Mouse (Mus musculus) liver, postnatal 0 days (tissue): ENCODE measurements at regions not wholly inside any gene's neighbourhood (a gene's known extent, or its start where the extent isn't known, plus 50 kb on each side); places are given as distances from the start of the nearest gene placed in this dataset.

ENCODE experiments used
- ATAC-seq: fragments of 200-750 bp; cut with Nextera tagmentation; 2 replicates; pipeline ENCODE4 v1.8.0; 2017; ENCODE audit warnings: mild to moderate bottlenecking, moderate library complexity
- DNase-seq: peaks from one replicate; pipeline ENCODE4 v3.0.0-alpha.2; 2016
- H3K27ac ChIP-seq: fragments of 300-500 bp; sonication (generic); 2 replicates; pipeline ENCODE4 v1.5.1; 2014; ENCODE audit warnings: antibody characterized with exemption, moderate library complexity, mild to moderate bottlenecking, low read depth
- H3K27me3 ChIP-seq: fragments of 300-500 bp; sonication (generic); 2 replicates; pipeline ENCODE4 v1.6.1; 2014; ENCODE audit warnings: low read length, control low read depth, mixed read lengths; ENCODE audit not compliant: insufficient read depth
- H3K36me3 ChIP-seq: fragments of 300-500 bp; sonication (generic); replicated peaks from 2 replicates; pipeline ENCODE4 v1.6.1; 2014; ENCODE audit warnings: mild to moderate bottlenecking, control low read depth, low read length, moderate library complexity, mixed read lengths; ENCODE audit not compliant: insufficient read depth
- H3K4me1 ChIP-seq: fragments of 300-500 bp; sonication (generic); 2 replicates; pipeline ENCODE4 v1.6.1; 2014; ENCODE audit warnings: antibody characterized with exemption, mild to moderate bottlenecking, control low read depth; ENCODE audit not compliant: insufficient read depth
- H3K4me2 ChIP-seq: fragments of 300-500 bp; sonication (generic); 2 replicates; pipeline ENCODE4 v1.6.1; 2014; ENCODE audit warnings: low read depth, mild to moderate bottlenecking, low read length, moderate library complexity, mixed read lengths
- H3K4me3 ChIP-seq: fragments of 300-500 bp; sonication (generic); 2 replicates; pipeline ENCODE4 v1.5.1; 2014; ENCODE audit warnings: low read depth, low read length
- H3K9ac ChIP-seq: fragments of 300-500 bp; sonication (generic); replicated peaks from 2 replicates; pipeline ENCODE4 v1.6.1; 2014; ENCODE audit warnings: mild to moderate bottlenecking, moderate library complexity
- H3K9me3 ChIP-seq: fragments of 300-500 bp; sonication (generic); 2 replicates; pipeline ENCODE4 v1.6.1; 2016; ENCODE audit warnings: mild to moderate bottlenecking, control low read depth, low read length, mixed read lengths
- CTCF ChIP-seq: sonication (generic); IDR thresholded peaks from 2 replicates; pipeline ENCODE4 v1.5.1; 2016; ENCODE audit warnings: antibody characterized with exemption, low read depth
- EP300 ChIP-seq: IDR thresholded peaks from 2 replicates; pipeline ENCODE4 v1.6.1; 2016; ENCODE audit warnings: antibody characterized with exemption, low read depth, mild to moderate bottlenecking
- WGBS: fragments of 180-500 bp; shearing (Covaris S2); extraction: QIAGEN DNeasy Blood & Tissue Kit; methylation state at CpG from one replicate; pipeline ENCODE4 v1.1.7; 2014; ENCODE audit not compliant: insufficient replicate concordance; 5-methylcytosine and 5-hydroxymethylcytosine counted together

DNA sequence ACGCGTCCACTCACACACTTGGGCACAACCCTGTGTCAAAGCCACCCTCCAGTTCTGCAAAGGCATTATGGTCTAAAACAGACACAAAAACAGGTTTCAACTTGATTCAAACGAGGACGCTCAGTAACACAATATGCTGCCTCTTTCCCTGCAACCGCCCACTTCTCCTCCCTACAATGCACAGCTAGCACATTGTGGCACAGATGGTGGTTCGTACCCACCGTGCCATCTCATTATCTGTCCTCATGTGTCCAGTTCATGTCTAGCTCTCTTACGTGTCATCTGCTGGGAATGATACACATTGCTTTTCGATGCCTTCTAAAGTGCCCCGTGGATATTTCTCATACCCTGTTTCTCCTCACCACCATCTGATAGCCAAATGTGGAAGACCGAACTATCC is 154.4 kb upstream of the Lnx1 start:
- DNase-seq, result no peak
- WGBS, result 84% methylated on average over 11 of the region's 11 CpGs

DNA sequence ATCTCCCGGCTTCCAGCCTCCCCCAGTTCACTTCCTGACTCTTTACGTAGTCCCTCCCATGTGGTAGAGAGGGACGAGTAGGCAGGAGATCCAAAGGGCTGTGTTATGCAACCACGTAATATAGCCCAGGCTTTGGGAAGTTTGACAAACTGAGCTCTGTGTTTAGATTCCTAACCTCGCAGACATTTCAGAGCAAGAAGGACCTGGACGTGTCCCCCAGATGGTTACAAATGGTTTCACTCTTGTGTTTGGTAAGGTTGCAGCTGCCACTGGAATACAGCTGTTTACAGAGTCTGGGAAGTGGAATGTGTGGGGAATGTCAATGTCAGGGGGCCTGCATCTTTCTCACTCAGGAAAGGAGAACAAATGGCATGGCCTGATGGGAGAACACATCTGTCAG is 145.1 kb upstream of the Lnx1 start:
- peak; percentile 51; the same call in 1 of the 2 replicates for ATAC-seq
- Histone ChIP-seq H3K4me1 (no peaks in the 10 kb centered on the region), H3K36me3 (no peaks in the 10 kb centered on the region), H3K4me3 (no peak overlapping the region), H3K27ac (no peak overlapping the region), H3K9me3 (no peaks in the 10 kb centered on the region), H3K4me2 (no peak overlapping the region), H3K27me3 (no peaks in the 10 kb centered on the region), H3K9ac (no peak overlapping the region)
- WGBS, result 41% methylated on average over 6 of the region's 6 CpGs
- DNase-seq, result no peak
- TF ChIP-seq EP300 (no peak), CTCF (no peak)

More for the DNA sequence above, 154.4 kb upstream of the Lnx1 start:
- ATAC-seq, result no peak
- no peak overlapping the region for H3K27ac ChIP-seq
- no peak overlapping the region for H3K4me2 ChIP-seq
- TF ChIP-seq CTCF (no peak), EP300 (no peak)
- H3K9ac ChIP-seq, result no peak overlapping the region
- no peaks in the 10 kb centered on the region for H3K9me3 ChIP-seq
- no peaks in the 10 kb centered on the region for H3K36me3 ChIP-seq
- H3K4me1 ChIP-seq, result no peaks in the 10 kb centered on the region
- H3K4me3 ChIP-seq, result no peak overlapping the region
- no peaks in the 10 kb centered on the region for H3K27me3 ChIP-seq

GRCm38 (mm10) chr5:74846674-74847073 is 144.0 kb upstream of the Lnx1 start:
- H3K9me3 ChIP-seq, result no peaks in the 10 kb centered on the region
- H3K4me2 ChIP-seq, result no peak overlapping the region
- TF ChIP-seq EP300, result no peak
- no peak for TF ChIP-seq CTCF
- WGBS, result 79% methylated on average over 5 of the region's 5 CpGs
- no peak for ATAC-seq
- no peak overlapping the region for H3K4me3 ChIP-seq
- H3K9ac ChIP-seq, result no peak overlapping the region
- H3K4me1 ChIP-seq, result no peaks in the 10 kb centered on the region
- H3K36me3 ChIP-seq, result no peaks in the 10 kb centered on the region
- H3K27ac ChIP-seq, result no peak overlapping the region
- DNase-seq, result no peak
- H3K27me3 ChIP-seq, result no peaks in the 10 kb centered on the region

GRCm38 (mm10) chr5:74834401-74834800 is 131.7 kb upstream of the Lnx1 start:
- ATAC-seq, result no peak
- H3K4me3 ChIP-seq, result no peak overlapping the region
- H3K9me3 ChIP-seq, result no peaks in the 10 kb centered on the region
- no peak for TF ChIP-seq EP300
- TF ChIP-seq CTCF, result no peak
- H3K9ac ChIP-seq, result no peak overlapping the region
- no peak overlapping the region for H3K4me2 ChIP-seq
- no peaks in the 10 kb centered on the region for H3K27me3 ChIP-seq
- H3K27ac ChIP-seq, result no peak overlapping the region
- H3K4me1 ChIP-seq, result no peaks in the 10 kb centered on the region
- no peaks in the 10 kb centered on the region for H3K36me3 ChIP-seq
- no peak for DNase-seq
- 71% methylated on average over 2 of the region's 2 CpGs for WGBS

DNA sequence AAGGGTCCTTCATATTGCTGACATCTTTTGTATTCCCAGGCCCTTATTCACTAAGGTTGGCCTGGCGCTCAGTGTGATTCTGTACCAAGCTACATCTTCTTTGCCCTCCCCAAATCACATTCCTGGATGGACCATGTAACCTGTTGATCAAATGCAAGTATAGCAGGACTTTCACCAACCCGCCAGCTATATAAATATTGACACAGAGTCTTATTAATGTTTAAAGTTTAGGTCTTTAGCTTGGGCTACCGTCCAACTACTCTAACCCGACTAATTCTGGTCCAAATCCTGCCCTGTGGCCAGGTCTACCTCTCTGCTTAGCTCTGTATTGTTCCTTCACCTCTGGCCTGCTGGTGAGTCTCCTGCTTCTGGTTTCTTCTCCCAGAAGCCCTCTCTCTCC is 131.2 kb upstream of the Lnx1 start:
- Histone ChIP-seq H3K4me1 (no peaks in the 10 kb centered on the region), H3K27ac (no peak overlapping the region), H3K9ac (no peak overlapping the region), H3K4me3 (no peak overlapping the region), H3K4me2 (no peak overlapping the region), H3K9me3 (no peaks in the 10 kb centered on the region), H3K36me3 (no peaks in the 10 kb centered on the region), H3K27me3 (no peaks in the 10 kb centered on the region)
- no peak for TF ChIP-seq EP300
- no peak for TF ChIP-seq CTCF
- 56% methylated on average over 4 of the region's 4 CpGs for WGBS
- DNase-seq (no peak), ATAC-seq (peak; percentile 73)

GRCm38 (mm10) chr5:74832011-74832410 is 129.3 kb upstream of the Lnx1 start:
- Histone ChIP-seq H3K27me3 (no peaks in the 10 kb centered on the region), H3K27ac (no peak overlapping the region), H3K4me1 (no peaks in the 10 kb centered on the region), H3K4me3 (no peak overlapping the region), H3K9ac (no peak overlapping the region), H3K9me3 (no peaks in the 10 kb centered on the region), H3K4me2 (no peak overlapping the region), H3K36me3 (no peaks in the 10 kb centered on the region)
- no peak for TF ChIP-seq CTCF
- no peak for TF ChIP-seq EP300
- DNase-seq (no peak), ATAC-seq (no peak)
- WGBS, result 85% methylated on average over 7 of the region's 7 CpGs

DNA sequence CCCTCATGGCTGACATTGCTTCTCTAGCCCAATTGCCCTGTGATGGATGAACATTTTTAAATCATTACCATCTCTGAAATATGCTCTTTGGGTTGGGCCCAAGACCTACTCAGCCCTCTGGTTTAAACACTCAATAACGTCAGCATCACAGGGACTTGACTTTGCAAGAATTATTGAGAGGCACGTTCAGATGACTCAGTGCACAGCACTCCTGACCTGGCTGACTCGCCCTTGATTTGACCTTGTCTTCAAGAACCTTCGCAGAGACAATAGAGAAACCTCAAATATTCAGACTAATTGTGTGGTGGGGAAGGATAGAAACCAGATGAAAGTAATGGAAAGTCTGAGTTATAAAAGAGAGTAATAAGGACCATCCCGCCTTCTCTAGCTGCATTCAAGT is 127.9 kb upstream of the Lnx1 start:
- Histone ChIP-seq H3K4me2 (no peak overlapping the region), H3K27me3 (no peaks in the 10 kb centered on the region), H3K4me1 (no peaks in the 10 kb centered on the region), H3K27ac (no peak overlapping the region), H3K4me3 (no peak overlapping the region), H3K9me3 (no peaks in the 10 kb centered on the region), H3K9ac (no peak overlapping the region), H3K36me3 (no peaks in the 10 kb centered on the region)
- TF ChIP-seq EP300 (no peak), CTCF (no peak)
- DNase-seq (no peak), ATAC-seq (no peak)
- WGBS, result 71% methylated on average over 5 of the region's 5 CpGs
